Mouse (Mus musculus) hindbrain, postnatal 0 days (tissue): ENCODE data around the gene Crybb2. TPM values are rescaled to one million over a fixed set of nuclear protein-coding genes. Genes with fewer than 3 reads are reported as not detected.
A peak's percentile ranks its signal among the peaks of the same experiment; 100 is the strongest.

Experiments
- ATAC-seq: fragments of 200-750 bp; cut with Nextera tagmentation; 2 replicates; pipeline ENCODE4 v1.8.0; 2017; ENCODE audit warnings: mild to moderate bottlenecking, moderate TSS enrichment, moderate library complexity
- DNase-seq: peaks from one replicate; pipeline ENCODE4 v3.0.0-alpha.2; 2015; ENCODE audit warnings: low spot score
- H3K27ac ChIP-seq: fragments of 300-500 bp; sonication (generic); 2 replicates; pipeline ENCODE4 v1.5.1; 2014; ENCODE audit warnings: mild to moderate bottlenecking
- H3K27me3 ChIP-seq: fragments of 300-500 bp; sonication (generic); 2 replicates; pipeline ENCODE4 v1.6.1; 2014; ENCODE audit warnings: low read length, mixed read lengths; ENCODE audit not compliant: insufficient read depth
- H3K36me3 ChIP-seq: fragments of 300-500 bp; sonication (generic); 2 replicates; pipeline ENCODE4 v1.6.1; 2014; ENCODE audit warnings: low read length, mixed read lengths; ENCODE audit not compliant: insufficient read depth
- H3K4me1 ChIP-seq: fragments of 300-500 bp; sonication (generic); 2 replicates; pipeline ENCODE4 v1.6.1; 2014; ENCODE audit warnings: antibody characterized with exemption, low read length, mixed read lengths; ENCODE audit not compliant: insufficient read depth
- H3K4me2 ChIP-seq: fragments of 300-500 bp; sonication (generic); 2 replicates; pipeline ENCODE4 v1.6.1; 2014; ENCODE audit warnings: low read depth, mild to moderate bottlenecking, low read length, moderate library complexity, mixed read lengths
- H3K4me3 ChIP-seq: fragments of 300-500 bp; sonication (generic); 2 replicates; pipeline ENCODE4 v1.5.1; 2014; ENCODE audit warnings: low read length
- H3K9ac ChIP-seq: fragments of 300-500 bp; sonication (generic); replicated peaks from 2 replicates; pipeline ENCODE4 v1.6.1; 2014; ENCODE audit warnings: mild to moderate bottlenecking, low read length, moderate library complexity, mixed read lengths
- H3K9me3 ChIP-seq: fragments of 300-500 bp; sonication (generic); 2 replicates; pipeline ENCODE4 v1.6.1; 2016; ENCODE audit warnings: low read length, mixed read lengths
- CTCF ChIP-seq: IDR thresholded peaks from 2 replicates; pipeline ENCODE4 v1.5.1; 2016; ENCODE audit warnings: antibody characterized with exemption, control low read depth, low read depth
- WGBS: fragments of 180-500 bp; shearing (Covaris S2); extraction: QIAGEN DNeasy Blood & Tissue Kit; methylation state at CpG from one replicate; pipeline ENCODE4 v1.1.7; 2014; 5-methylcytosine and 5-hydroxymethylcytosine counted together
- polyA plus RNA-seq: library from polyadenylated mRNA; unstranded; fragments of >200 nt; fragmentation: Nextera tagmentation; extraction: Ambion mirVana; gene quantifications from 2 replicates; pipeline ENCODE4 v1.2.1, GENCODE M21; 2015
- total RNA-seq: library from RNA; depleted of rRNA; stranded (reverse); fragments of >200 nt; gene quantifications from 2 replicates; pipeline ENCODE4 v1.2.3, GENCODE M21; 2014

The Crybb2 gene
- total and polyA plus RNA-seq, 2 experiments from 2014 or later, result not detected

DNA sequence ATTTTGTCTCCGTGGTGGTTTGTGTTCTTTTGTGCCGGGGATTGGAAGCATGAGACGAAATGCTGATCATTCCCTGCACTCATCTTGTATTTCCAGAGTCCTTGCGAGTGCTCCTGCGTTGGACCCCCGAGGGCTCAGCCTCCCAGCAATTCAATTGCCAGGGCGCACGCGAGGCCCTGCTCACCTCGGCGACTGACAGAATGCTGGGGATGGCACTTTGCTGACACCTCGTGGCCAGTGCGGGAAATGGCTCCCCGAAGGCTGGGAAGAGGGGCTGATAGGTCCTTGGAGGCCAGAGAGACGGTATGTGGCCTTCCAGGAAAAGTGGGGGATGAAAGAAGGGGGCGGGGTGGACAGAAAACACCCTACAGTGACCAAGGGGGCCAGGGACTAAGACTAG is 15.6 kb downstream of the Crybb2 start:
- Histone ChIP-seq H3K9ac (no peak overlapping the region), H3K4me3 (no peak overlapping the region), H3K9me3 (no peaks in the 10 kb centered on the region), H3K4me1 (peaks cover 11% of the 10 kb centered on the region; the same call in 1 of the 2 replicates), H3K27me3 (no peaks in the 10 kb centered on the region), H3K36me3 (no peaks in the 10 kb centered on the region), H3K27ac (no peak overlapping the region), H3K4me2 (no peak overlapping the region)
- 4% methylated on average over 16 of the region's 16 CpGs for WGBS
- DNase-seq (peak; percentile 87), ATAC-seq (peak; percentile 60)
- peak; percentile 100 for TF ChIP-seq CTCF

DNA sequence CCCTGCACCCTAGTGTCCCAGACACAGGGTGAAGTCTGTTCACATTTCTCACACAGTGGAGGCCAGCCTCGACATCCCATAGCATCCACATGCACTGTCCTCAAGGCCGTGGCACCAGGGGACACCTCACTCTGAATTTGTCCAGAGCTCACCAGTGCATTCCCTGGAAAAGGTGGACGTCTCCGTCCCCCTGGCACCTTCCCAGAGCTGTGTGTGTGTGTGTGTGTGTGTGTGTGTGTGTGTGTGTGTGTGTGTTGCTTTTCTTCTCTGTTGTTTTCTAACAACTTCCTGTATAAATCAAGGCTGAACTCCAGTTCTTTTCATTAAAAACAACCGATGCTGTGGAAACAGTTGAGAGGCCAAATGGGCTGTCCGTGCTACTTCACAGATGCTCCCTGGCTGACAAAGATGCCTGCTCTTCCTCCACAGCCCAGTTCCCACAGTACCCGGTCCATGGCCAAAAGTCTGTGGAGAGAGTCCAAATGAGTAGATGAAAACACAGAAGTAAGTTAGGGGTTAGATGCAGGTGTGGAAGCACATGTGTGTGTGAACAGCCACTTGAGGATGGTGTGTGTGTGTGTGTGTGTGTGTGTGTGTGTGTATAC is 19.2 kb downstream of the Crybb2 start:
- H3K27ac ChIP-seq, result peak overlapping the region; percentile 42; the same call in 1 of the 2 replicates
- no peak overlapping the region for H3K4me3 ChIP-seq
- H3K36me3 ChIP-seq, result no peaks in the 10 kb centered on the region
- DNase-seq (peak; percentile 49), ATAC-seq (no peak)
- H3K27me3 ChIP-seq, result no peaks in the 10 kb centered on the region
- TF ChIP-seq CTCF, result no peak
- H3K9me3 ChIP-seq, result no peaks in the 10 kb centered on the region
- no peak overlapping the region for H3K4me2 ChIP-seq
- no peak overlapping the region for H3K9ac ChIP-seq
- 42% methylated on average over 7 of the region's 7 CpGs for WGBS
- H3K4me1 ChIP-seq, result peaks cover 11% of the 10 kb centered on the region; the same call in 1 of the 2 replicates

DNA sequence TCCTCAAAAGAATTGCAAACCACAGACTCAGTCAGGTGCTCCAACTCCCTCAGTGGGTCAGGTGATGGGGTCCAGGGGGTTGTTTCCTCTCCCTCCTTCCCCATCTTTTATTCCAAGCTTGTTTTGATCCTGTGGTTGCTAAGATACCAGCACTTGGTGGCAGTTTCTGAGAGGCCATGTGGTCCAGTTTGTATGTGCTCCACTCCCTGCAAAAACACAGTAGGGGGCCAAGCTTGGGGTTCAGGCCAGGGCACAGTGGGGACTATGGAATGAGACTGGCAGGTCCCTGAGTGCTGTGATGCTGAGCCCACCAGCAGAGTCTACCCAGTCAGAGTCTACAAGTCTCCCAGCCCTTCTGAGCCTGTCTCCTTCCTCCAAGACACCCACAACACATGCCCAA is 20.0 kb downstream of the Crybb2 start:
- Histone ChIP-seq H3K9ac (no peak overlapping the region), H3K4me2 (no peak overlapping the region), H3K27ac (peak overlapping the region; percentile 42; the same call in 1 of the 2 replicates), H3K36me3 (no peaks in the 10 kb centered on the region), H3K9me3 (no peaks in the 10 kb centered on the region), H3K4me3 (no peak overlapping the region), H3K4me1 (peaks cover 11% of the 10 kb centered on the region; the same call in 1 of the 2 replicates), H3K27me3 (no peaks in the 10 kb centered on the region)
- ATAC-seq, result peak; percentile 59; the same call in 1 of the 2 replicates
- DNase-seq, result peak; percentile 51
- no peak for TF ChIP-seq CTCF

DNA sequence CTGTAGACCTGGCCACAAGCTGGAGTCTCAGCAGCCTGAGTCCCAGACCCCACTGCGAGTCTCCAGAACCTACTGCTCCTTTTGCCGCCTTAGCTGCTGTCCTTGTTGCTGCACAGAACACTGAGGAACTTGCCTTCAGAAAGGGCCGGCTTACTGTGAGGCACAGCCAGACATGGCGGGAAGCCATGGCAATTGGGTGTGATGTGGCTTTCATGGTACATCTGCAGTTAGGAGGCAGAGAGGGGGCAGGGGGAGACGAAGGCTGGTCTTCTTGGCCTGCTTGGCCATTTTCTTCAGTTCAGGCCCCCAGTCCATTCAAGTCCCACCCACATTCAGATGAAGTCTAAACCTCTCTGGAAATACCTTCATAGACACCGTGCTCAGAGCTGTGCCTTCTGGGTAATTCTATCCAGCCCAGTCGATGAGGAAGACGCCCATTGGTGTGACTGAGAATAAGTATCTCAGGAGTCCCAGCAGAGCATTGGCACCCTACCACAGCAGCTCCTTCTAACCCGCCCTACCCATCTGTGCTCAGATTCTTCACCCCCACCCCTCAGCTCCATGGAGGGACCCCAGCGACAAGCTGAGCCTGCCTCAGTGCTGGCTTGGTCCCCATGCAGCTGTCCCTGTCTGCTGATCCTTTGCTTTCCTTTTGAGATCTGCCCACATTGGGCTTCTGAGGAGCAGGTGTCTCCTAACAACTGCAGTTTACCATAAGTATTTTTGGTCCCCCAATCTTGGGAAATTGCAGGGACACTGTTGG is 24.2 kb downstream of the Crybb2 start:
- TF ChIP-seq CTCF, result no peak
- no peaks in the 10 kb centered on the region for H3K9me3 ChIP-seq
- 49% methylated on average over 10 of the region's 10 CpGs for WGBS
- H3K27ac ChIP-seq, result peak overlapping the region; percentile 37
- H3K4me3 ChIP-seq, result no peak overlapping the region
- DNase-seq (peak; percentile 71), ATAC-seq (peak; percentile 56)
- H3K9ac ChIP-seq, result no peak overlapping the region
- H3K4me1 ChIP-seq, result peaks cover 19% of the 10 kb centered on the region
- H3K4me2 ChIP-seq, result no peak overlapping the region
- no peaks in the 10 kb centered on the region for H3K36me3 ChIP-seq
- H3K27me3 ChIP-seq, result no peaks in the 10 kb centered on the region

DNA sequence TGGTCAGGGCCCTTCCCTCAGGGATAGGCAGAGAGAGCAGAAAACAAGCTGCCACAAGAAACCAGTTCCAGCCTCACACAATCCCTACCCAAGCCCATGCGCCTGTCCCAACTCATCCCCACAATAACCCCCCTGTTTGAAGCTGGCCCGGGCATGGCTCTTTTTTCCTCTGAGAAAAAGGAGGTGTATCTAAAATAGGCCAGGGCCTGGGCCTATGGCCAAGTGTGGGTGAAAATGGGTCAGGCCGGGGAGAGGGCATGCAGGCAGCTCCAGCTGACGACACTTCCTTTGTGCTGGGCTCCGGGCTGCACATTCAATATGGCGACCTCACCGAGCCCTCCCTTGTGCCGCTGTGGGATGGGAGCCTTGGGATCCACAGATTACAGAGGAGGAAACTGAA is 26.4 kb downstream of the Crybb2 start:
- no peaks in the 10 kb centered on the region for H3K9me3 ChIP-seq
- peak; percentile 59 for DNase-seq
- no peak overlapping the region for H3K4me3 ChIP-seq
- no peak overlapping the region for H3K9ac ChIP-seq
- no peak for TF ChIP-seq CTCF
- WGBS, result 56% methylated on average over 8 of the region's 8 CpGs
- H3K36me3 ChIP-seq, result no peaks in the 10 kb centered on the region
- H3K27ac ChIP-seq, result peak overlapping the region; percentile 56
- peaks cover 8% of the 10 kb centered on the region for H3K4me1 ChIP-seq
- peak; percentile 16; the same call in 1 of the 2 replicates for ATAC-seq
- H3K4me2 ChIP-seq, result no peak overlapping the region
- H3K27me3 ChIP-seq, result no peaks in the 10 kb centered on the region

DNA sequence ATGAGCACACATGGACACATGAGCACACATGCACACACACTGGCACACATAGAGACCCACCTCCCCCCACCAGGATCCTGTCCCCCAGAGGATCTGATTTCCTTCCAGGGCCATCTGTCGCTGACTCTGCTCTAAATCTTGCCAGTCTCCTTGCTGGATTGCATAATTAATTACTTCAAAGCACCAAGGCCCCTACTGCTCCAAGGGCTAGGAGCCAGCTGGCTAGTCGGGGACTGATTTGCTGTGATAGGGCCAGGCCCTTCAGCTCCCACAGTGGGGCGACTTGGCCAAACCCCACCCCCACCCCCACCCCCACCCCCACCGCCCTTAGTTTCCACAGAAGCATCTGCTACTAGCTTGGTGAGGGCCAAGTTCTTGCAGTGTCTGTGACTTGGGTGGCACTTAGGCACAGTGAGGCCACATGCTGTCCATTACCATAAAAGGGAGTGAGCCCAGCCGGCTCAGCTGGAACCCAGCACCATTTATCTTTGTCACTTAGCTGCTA is 28.3 kb downstream of the Crybb2 start:
- DNase-seq (peak; percentile 95), ATAC-seq (peak; percentile 94)
- Histone ChIP-seq H3K27ac (peak overlapping the region; percentile 62), H3K36me3 (no peaks in the 10 kb centered on the region), H3K9me3 (no peaks in the 10 kb centered on the region), H3K4me2 (no peak overlapping the region), H3K4me3 (no peak overlapping the region), H3K4me1 (peaks cover 8% of the 10 kb centered on the region), H3K27me3 (no peaks in the 10 kb centered on the region), H3K9ac (no peak overlapping the region)
- WGBS, result 6% methylated on average over 5 of the region's 5 CpGs
- no peak for TF ChIP-seq CTCF
